Comparison of ENCODE assay signal across 26 mouse cellular contexts in the genomic region with DNA sequence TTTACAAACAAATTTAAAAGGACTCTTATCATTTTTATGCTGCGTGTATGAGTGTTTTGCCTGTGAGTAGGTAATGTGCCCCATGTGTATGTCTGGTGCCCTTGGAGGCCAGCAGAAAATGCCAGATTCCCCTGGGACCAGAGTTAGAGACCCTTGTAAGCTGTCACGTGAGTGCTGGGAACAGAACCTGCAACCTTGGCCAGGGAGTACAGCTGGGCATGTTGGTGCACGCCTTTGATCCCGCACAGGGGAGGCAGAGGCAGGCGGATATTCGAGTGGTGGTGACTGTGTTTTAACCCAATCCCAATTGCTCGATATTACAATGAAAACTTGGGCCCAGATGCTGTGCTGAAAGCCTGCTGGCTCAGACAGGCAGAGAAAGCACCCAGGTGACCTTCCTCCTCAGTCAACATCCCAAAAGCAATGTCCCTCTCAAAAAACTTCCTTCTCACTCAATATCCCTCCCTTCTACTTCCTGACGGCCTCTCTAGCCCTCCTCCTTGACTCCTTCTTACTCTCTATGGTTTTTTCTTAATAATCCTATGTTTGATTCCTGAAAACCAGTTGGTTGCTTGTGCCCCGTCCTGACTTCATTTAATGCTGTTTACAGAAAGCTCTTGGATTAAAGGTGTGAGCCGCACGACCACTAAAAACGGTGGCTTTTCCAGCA. TPM values are rescaled to one million over a fixed set of nuclear protein-coding genes. Genes with fewer than 3 reads are reported as not detected.
"Had no signal": no experiment of that assay in that cellular context is flagged by ENCODE, and none has a peak within 500 bp of the region (broad histone marks: within the 10 kb centered on the region; RNA-seq: fewer than 3 reads in every experiment).

No protein-coding gene starts in this region.

- H3K9ac ChIP-seq: lung, embryonic 14.5 days; midbrain, embryonic 12.5 days; neural tube, embryonic 13.5 days; neural tube, embryonic 15.5 days had no signal

- H3K4me3 ChIP-seq: megakaryocyte, embryonic 14.5 days; midbrain, embryonic 12.5 days; myocyte; neural tube, embryonic 13.5 days; neural tube, embryonic 15.5 days had no signal

- H3K36me3 ChIP-seq: midbrain, embryonic 12.5 days; neural tube, embryonic 13.5 days; neural tube, embryonic 15.5 days had no signal

- H3K27me3 ChIP-seq: megakaryocyte, embryonic 14.5 days; midbrain, embryonic 12.5 days; neural tube, embryonic 13.5 days; neural tube, embryonic 15.5 days had no signal

- ATAC-seq: midbrain, embryonic 16.5 days had no signal

- DNase-seq: lung, adult 18-20 months; lung, embryonic 14.5 days; lung, postnatal 10 days; midbrain, embryonic 14.5 days; retina, postnatal 1 day; right cerebral cortex, adult 18-20 months; right cerebral cortex, postnatal 25 days; right cerebral cortex, postnatal 4 days; spleen, adult 18-20 months; thymus, adult 18-20 months; thymus, postnatal 14 days; thymus, postnatal 36 days had no signal

- H3K9me3 ChIP-seq: megakaryocyte, embryonic 14.5 days; midbrain, embryonic 12.5 days; neural tube, embryonic 13.5 days; neural tube, embryonic 15.5 days had no signal

- H3K27ac ChIP-seq: macrophage; midbrain, embryonic 12.5 days; neural tube, embryonic 13.5 days; neural tube, embryonic 15.5 days had no signal

- H3K4me2 ChIP-seq: lung, embryonic 14.5 days; midbrain, embryonic 12.5 days; neural tube, embryonic 13.5 days; neural tube, embryonic 15.5 days had no signal

RNA-seq across cellular contexts. Expression of a gene that starts 8.4 kb away (rescaled TPM):
- total RNA-seq: megakaryocyte progenitor cell, adult 5-6 weeks had no signal
- polyA plus RNA-seq: lung, embryonic 14.5 days; lung, embryonic 16.5 days; macrophage; midbrain, embryonic 12.5 days; midbrain, embryonic 14.5 days; midbrain, embryonic 16.5 days; myocyte; neural tube, embryonic 11.5 days; neural tube, embryonic 13.5 days; neural tube, embryonic 15.5 days; small intestine, adult 2 months; stomach, embryonic 14.5 days; stomach, embryonic 16.5 days; thymus, postnatal 0 days had no signal

RNA-seq across cellular contexts. Expression of a gene that starts 24.1 kb away (rescaled TPM):
- polyA plus RNA-seq: macrophage; midbrain, embryonic 14.5 days; neural tube, embryonic 11.5 days; neural tube, embryonic 13.5 days; neural tube, embryonic 15.5 days had no signal
